Mouse (Mus musculus) testis, adult 2 months (tissue): ENCODE data around the gene Pcyt2.

Experiments used
- CTCF ChIP-seq: fragments of 200-500 bp; IDR thresholded peaks from 2 replicates; pipeline ENCODE4 v1.5.1; 2012; ENCODE audit warnings: low read depth, mild to moderate bottlenecking, inconsistent platforms, low read length, moderate library complexity; ENCODE audit not compliant: control insufficient read depth, insufficient read depth, insufficient replicate concordance
- POLR2A ChIP-seq: fragments of 200-500 bp; IDR thresholded peaks from 2 replicates; pipeline ENCODE4 v1.6.1; 2012; ENCODE audit warnings: low read depth, mild to moderate bottlenecking, inconsistent platforms, low read length, moderate library complexity; ENCODE audit not compliant: control insufficient read depth

GRCm38 (mm10) chr11:120588531-120588930 is 29.2 kb downstream of the Pcyt2 start:
- no peak for TF ChIP-seq POLR2A
- TF ChIP-seq CTCF: no peak
